Mouse (Mus musculus): ENCODE data around the gene D6Ertd527e. TPM values are rescaled to one million over a fixed set of nuclear protein-coding genes. Genes with fewer than 3 reads are reported as not detected.
A peak's percentile ranks its signal among the peaks of the same experiment; 100 is the strongest.
"Not testable (repeated sequence)": the region's sequence is repeated elsewhere in the genome, so short reads cannot be mapped to it uniquely, and the experiment has no call there.

D6Ertd527e gene
- polyA plus RNA-seq, 2 experiments = 0.56 to 1.6 TPM

GRCm38 (mm10) chr6:87088356-87088755 lies 16.2 kb upstream of the D6Ertd527e start:
- no peak overlapping the region for H3K4me2 ChIP-seq (replicated peaks; ENCODE audit: low read depth, low read length, severe bottlenecking)
- no peaks in the 10 kb centered on the region for H3K9me3 ChIP-seq (ENCODE audit: control insufficient read depth, low read length)
- H3K27ac ChIP-seq (replicated peaks; ENCODE audit: low read depth, low read length) = no peak overlapping the region
- ATAC-seq (ENCODE audit: low FRiP score, low read depth) (no peak), DNase-seq (ENCODE audit: low spot score) (no peak)
- no peak overlapping the region for H3K4me3 ChIP-seq (replicated peaks; ENCODE audit: low read length)
- no peak overlapping the region for H3K9ac ChIP-seq (ENCODE audit: low read depth, low read length, severe bottlenecking)
- H3K36me3 ChIP-seq (ENCODE audit: control insufficient read depth, insufficient read depth, low read length) = peaks cover 72% of the 10 kb centered on the region
- H3K27me3 ChIP-seq (ENCODE audit: control insufficient read depth, insufficient read depth, low read length) = no peaks in the 10 kb centered on the region
- H3K4me1 ChIP-seq (ENCODE audit: control insufficient read depth, insufficient read depth, low read length) = no peaks in the 10 kb centered on the region
- WGBS = 93% methylated on average over 5 of the region's 5 CpGs
- no peak for TF ChIP-seq POLR2A (IDR thresholded peaks at IDR 0.05; ENCODE audit: borderline replicate concordance, extremely low read depth, insufficient read depth, insufficient read length)

DNA sequence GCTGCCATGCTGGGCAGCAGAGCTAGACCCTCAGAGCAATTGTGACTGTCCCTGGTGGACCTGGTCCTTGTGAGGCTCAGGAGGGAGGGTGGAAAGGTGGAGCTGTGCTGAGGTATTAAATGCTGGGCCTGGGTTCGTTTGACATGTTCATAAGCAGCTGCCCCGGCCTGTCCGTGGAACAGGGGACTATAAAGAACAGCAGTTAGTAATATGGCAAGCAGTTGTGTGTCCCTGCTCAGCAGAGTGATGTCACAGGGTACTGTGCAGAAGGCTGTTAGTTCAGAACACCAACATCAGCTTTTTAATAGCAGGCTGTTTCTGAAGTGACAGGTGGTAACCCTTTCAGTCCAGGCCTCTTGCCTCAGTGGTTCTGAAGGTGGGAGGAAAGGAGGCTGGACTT lies 13.7 kb upstream of the D6Ertd527e start:
- no peak overlapping the region for H3K4me2 ChIP-seq (replicated peaks; ENCODE audit: low read depth, low read length, severe bottlenecking)
- 62% methylated on average over 3 of the region's 3 CpGs for WGBS
- H3K4me3 ChIP-seq (replicated peaks; ENCODE audit: low read length) = no peak overlapping the region
- no peaks in the 10 kb centered on the region for H3K27me3 ChIP-seq (ENCODE audit: control insufficient read depth, insufficient read depth, low read length)
- DNase-seq (ENCODE audit: low spot score) (no peak), ATAC-seq (ENCODE audit: low FRiP score, low read depth) (no peak)
- no peak overlapping the region for H3K27ac ChIP-seq (replicated peaks; ENCODE audit: low read depth, low read length)
- H3K9me3 ChIP-seq (ENCODE audit: control insufficient read depth, low read length) = no peaks in the 10 kb centered on the region
- H3K9ac ChIP-seq (ENCODE audit: low read depth, low read length, severe bottlenecking) = no peak overlapping the region
- H3K4me1 ChIP-seq (ENCODE audit: control insufficient read depth, insufficient read depth, low read length) = no peaks in the 10 kb centered on the region
- no peak for TF ChIP-seq POLR2A (IDR thresholded peaks at IDR 0.05; ENCODE audit: borderline replicate concordance, extremely low read depth, insufficient read depth, insufficient read length)
- H3K36me3 ChIP-seq (ENCODE audit: control insufficient read depth, insufficient read depth, low read length) = peaks cover 47% of the 10 kb centered on the region

GRCm38 (mm10) chr6:87092476-87092875 lies 12.1 kb upstream of the D6Ertd527e start:
- 93% methylated on average over 5 of the region's 5 CpGs for WGBS
- no peak for TF ChIP-seq POLR2A (IDR thresholded peaks at IDR 0.05; ENCODE audit: borderline replicate concordance, extremely low read depth, insufficient read depth, insufficient read length)
- Histone ChIP-seq H3K27ac (replicated peaks; ENCODE audit: low read depth, low read length) (no peak overlapping the region), H3K27me3 (ENCODE audit: control insufficient read depth, insufficient read depth, low read length) (no peaks in the 10 kb centered on the region), H3K4me1 (ENCODE audit: control insufficient read depth, insufficient read depth, low read length) (no peaks in the 10 kb centered on the region), H3K4me2 (replicated peaks; ENCODE audit: low read depth, low read length, severe bottlenecking) (no peak overlapping the region), H3K9me3 (ENCODE audit: control insufficient read depth, low read length) (no peaks in the 10 kb centered on the region), H3K9ac (ENCODE audit: low read depth, low read length, severe bottlenecking) (no peak overlapping the region), H3K36me3 (ENCODE audit: control insufficient read depth, insufficient read depth, low read length) (peaks cover 34% of the 10 kb centered on the region), H3K4me3 (replicated peaks; ENCODE audit: low read length) (no peak overlapping the region)
- DNase-seq (ENCODE audit: low spot score) = no peak
- no peak for ATAC-seq (ENCODE audit: low FRiP score, low read depth)

DNA sequence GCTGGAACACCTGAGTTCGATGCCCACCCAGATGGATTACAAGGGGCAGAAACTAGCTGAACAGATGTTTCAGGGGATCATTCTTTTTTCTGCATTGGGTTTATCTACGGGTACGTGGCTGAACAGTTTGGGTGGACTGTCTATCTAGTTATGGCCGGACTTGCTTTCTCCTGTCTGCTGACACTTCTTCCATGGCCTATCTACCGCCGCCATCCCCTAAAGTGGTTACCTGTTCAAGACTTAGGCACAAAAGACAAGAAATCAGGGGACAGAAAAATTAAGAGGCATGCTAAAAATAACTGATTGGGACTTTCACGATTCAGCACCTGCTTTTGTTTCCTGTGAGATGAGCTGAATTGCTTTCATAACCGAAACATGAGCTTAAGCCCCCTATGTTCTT lies 10.9 kb upstream of the D6Ertd527e start:
- 87% methylated on average over 8 of the region's 8 CpGs for WGBS
- H3K9ac ChIP-seq (ENCODE audit: low read depth, low read length, severe bottlenecking); DNase-seq (ENCODE audit: low spot score); H3K4me3 ChIP-seq (replicated peaks; ENCODE audit: low read length); H3K27ac ChIP-seq (replicated peaks; ENCODE audit: low read depth, low read length); H3K4me2 ChIP-seq (replicated peaks; ENCODE audit: low read depth, low read length, severe bottlenecking); H3K9me3 ChIP-seq (ENCODE audit: control insufficient read depth, low read length); H3K4me1 ChIP-seq (ENCODE audit: control insufficient read depth, insufficient read depth, low read length); H3K27me3 ChIP-seq (ENCODE audit: control insufficient read depth, insufficient read depth, low read length); ATAC-seq (ENCODE audit: low FRiP score, low read depth): not testable (repeated sequence)
- H3K36me3 ChIP-seq (ENCODE audit: control insufficient read depth, insufficient read depth, low read length) = peaks cover 25% of the 10 kb centered on the region

DNA sequence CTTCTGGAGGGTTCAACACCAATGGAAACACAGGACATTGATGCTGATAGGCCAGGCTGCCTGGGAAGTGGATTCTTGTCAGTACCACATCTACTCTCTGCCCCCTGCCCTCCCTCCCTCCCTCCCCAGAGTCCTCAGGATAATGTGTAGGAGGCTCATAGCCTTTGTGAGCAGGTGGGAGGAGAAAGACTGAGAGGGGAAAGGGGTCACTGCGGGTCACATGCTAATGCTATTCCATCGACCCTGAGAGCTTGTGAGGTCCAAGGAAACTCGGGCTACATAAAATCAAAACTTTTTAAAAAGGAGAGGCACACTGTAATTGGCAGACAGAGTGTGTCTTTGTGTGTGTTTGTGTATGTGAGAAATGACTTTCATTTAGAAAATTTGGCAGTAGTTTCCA lies 5.3 kb upstream of the D6Ertd527e start:
- no peaks in the 10 kb centered on the region for H3K27me3 ChIP-seq (ENCODE audit: control insufficient read depth, insufficient read depth, low read length)
- H3K9ac ChIP-seq (ENCODE audit: low read depth, low read length, severe bottlenecking) = no peak overlapping the region
- H3K4me1 ChIP-seq (ENCODE audit: control insufficient read depth, insufficient read depth, low read length) = peaks cover 44% of the 10 kb centered on the region
- no peaks in the 10 kb centered on the region for H3K36me3 ChIP-seq (ENCODE audit: control insufficient read depth, insufficient read depth, low read length)
- H3K4me2 ChIP-seq (replicated peaks; ENCODE audit: low read depth, low read length, severe bottlenecking) = no peak overlapping the region
- H3K4me3 ChIP-seq (replicated peaks; ENCODE audit: low read length) = no peak overlapping the region
- H3K9me3 ChIP-seq (ENCODE audit: control insufficient read depth, low read length) = no peaks in the 10 kb centered on the region
- peak overlapping the region; percentile 83 for H3K27ac ChIP-seq (replicated peaks; ENCODE audit: low read depth, low read length)
- DNase-seq (ENCODE audit: low spot score) (no peak), ATAC-seq (ENCODE audit: low FRiP score, low read depth) (no peak)
- 23% methylated on average over 3 of the region's 3 CpGs for WGBS
- no peak for TF ChIP-seq POLR2A (IDR thresholded peaks at IDR 0.05; ENCODE audit: borderline replicate concordance, extremely low read depth, insufficient read depth, insufficient read length)
